Mouse (Mus musculus) small intestine, adult 2 months (tissue): ENCODE measurements around the gene Pkd2l1.

Experiments
- CTCF ChIP-seq: fragments of 200-500 bp; IDR thresholded peaks from 2 replicates; pipeline ENCODE4 v1.5.1; 2012; ENCODE audit warnings: low read depth, mild to moderate bottlenecking, control low read depth, inconsistent platforms, low read length, moderate library complexity, mixed read lengths; ENCODE audit not compliant: insufficient replicate concordance, insufficient read length; ENCODE audit errors: extremely low read depth
- POLR2A ChIP-seq: fragments of 200-500 bp; IDR thresholded peaks from 2 replicates; pipeline ENCODE4 v1.6.1; 2012; ENCODE audit warnings: low read depth, mild to moderate bottlenecking, control low read depth, inconsistent platforms, low read length, moderate library complexity

DNA sequence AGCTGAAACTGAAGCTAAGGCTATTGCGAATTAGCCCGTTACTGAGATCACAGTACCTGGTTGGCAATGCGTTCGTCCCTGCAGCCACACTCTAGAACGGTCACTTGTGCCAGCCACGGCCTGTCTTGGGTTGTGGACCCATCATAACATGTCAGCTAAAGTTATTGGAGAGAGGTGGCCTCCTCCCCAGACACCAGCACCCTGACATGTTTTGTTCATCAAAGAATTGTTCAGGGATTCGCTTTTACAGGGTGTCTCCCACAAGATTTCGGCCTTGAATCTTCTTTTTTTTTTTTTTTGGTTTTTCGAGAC lies 45.7 kb downstream of the Pkd2l1 start:
- TF ChIP-seq CTCF, result no peak
- no peak for TF ChIP-seq POLR2A
